Mouse (Mus musculus): Measurements from ENCODE around the gene Polr2b.

DNA sequence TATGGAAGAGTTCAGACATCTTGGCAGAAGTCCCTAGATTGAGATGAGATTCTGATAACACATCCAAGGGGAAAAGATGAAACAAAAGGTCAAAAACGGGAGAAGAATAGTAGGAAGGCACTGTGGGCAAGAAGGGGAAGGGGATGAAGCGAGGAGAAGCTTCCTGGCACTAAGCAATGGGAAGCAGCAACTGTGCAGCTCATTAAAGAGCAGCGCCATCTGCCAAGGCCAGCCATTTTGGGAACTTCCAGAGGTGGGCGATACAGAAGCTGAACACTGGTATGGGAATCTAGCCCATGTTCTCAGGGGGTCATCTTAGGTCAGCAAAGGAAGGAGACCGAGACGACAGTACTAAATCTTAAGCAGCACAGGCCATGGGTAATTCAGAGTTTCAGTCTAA, 53.7 kb downstream of the Polr2b start:
- no peak for TF ChIP-seq POLR2A (IDR thresholded peaks at IDR 0.05; ENCODE audit: control insufficient read depth, low read depth, low read length)
- no peak for TF ChIP-seq CTCF (IDR thresholded peaks at IDR 0.05; ENCODE audit: control insufficient read depth, insufficient read depth, insufficient replicate concordance, low read depth, low read length)
